Mouse (Mus musculus) midbrain, embryonic 16.5 days (tissue): ENCODE data around the gene Arhgdig. TPM values are rescaled to one million over a fixed set of nuclear protein-coding genes. Genes with fewer than 3 reads are reported as not detected.

Experiments
- ATAC-seq: fragments of 200-750 bp; cut with Nextera tagmentation; 2 replicates; pipeline ENCODE4 v1.8.0; 2017; ENCODE audit warnings: moderate TSS enrichment
- H3K27ac ChIP-seq: fragments of 300-500 bp; sonication (generic); 2 replicates; pipeline ENCODE4 v1.5.1; 2014; ENCODE audit warnings: mild to moderate bottlenecking, low read length, mixed read lengths
- H3K27me3 ChIP-seq: fragments of 300-500 bp; sonication (generic); 2 replicates; pipeline ENCODE4 v1.6.1; 2014; ENCODE audit warnings: low read depth, low read length, mixed read lengths; ENCODE audit not compliant: control insufficient read depth, insufficient read depth
- H3K36me3 ChIP-seq: fragments of 300-500 bp; sonication (generic); 2 replicates; pipeline ENCODE4 v1.6.1; 2014; ENCODE audit warnings: mild to moderate bottlenecking, low read length, moderate library complexity, mixed read lengths; ENCODE audit not compliant: control insufficient read depth, insufficient read depth
- H3K4me1 ChIP-seq: fragments of 300-500 bp; sonication (generic); 2 replicates; pipeline ENCODE4 v1.6.1; 2014; ENCODE audit warnings: mild to moderate bottlenecking, low read length, mixed read lengths; ENCODE audit not compliant: control insufficient read depth, insufficient read depth
- H3K4me2 ChIP-seq: fragments of 300-500 bp; sonication (generic); 2 replicates; pipeline ENCODE4 v1.6.1; 2014; ENCODE audit warnings: mild to moderate bottlenecking, low read length, mixed read lengths
- H3K4me3 ChIP-seq: fragments of 300-500 bp; sonication (generic); 2 replicates; pipeline ENCODE4 v1.5.1; 2014; ENCODE audit warnings: low read depth, mild to moderate bottlenecking, low read length, moderate library complexity, mixed read lengths
- H3K9ac ChIP-seq: fragments of 300-500 bp; sonication (generic); 2 replicates; pipeline ENCODE4 v1.6.1; 2014; ENCODE audit warnings: low read depth, low read length, mixed read lengths
- H3K9me3 ChIP-seq: fragments of 300-500 bp; sonication (generic); replicated peaks from 2 replicates; pipeline ENCODE4 v1.6.1; 2014; ENCODE audit warnings: mild to moderate bottlenecking, low read length, mixed read lengths; ENCODE audit not compliant: control insufficient read depth, poor library complexity, severe bottlenecking
- WGBS: fragments of 180-500 bp; shearing (Covaris S2); extraction: QIAGEN DNeasy Blood & Tissue Kit; methylation state at CpG from one replicate; pipeline ENCODE4 v1.1.7; 2014; 5-methylcytosine and 5-hydroxymethylcytosine counted together
- polyA plus RNA-seq: library from polyadenylated mRNA; unstranded; fragments of >200 nt; fragmentation: Nextera tagmentation; extraction: Ambion mirVana; gene quantifications from 2 replicates; pipeline ENCODE4 v1.2.1, GENCODE M21; 2015

Gene Arhgdig
- polyA plus RNA-seq, 1 experiment from 2014 or later: 182 TPM

DNA sequence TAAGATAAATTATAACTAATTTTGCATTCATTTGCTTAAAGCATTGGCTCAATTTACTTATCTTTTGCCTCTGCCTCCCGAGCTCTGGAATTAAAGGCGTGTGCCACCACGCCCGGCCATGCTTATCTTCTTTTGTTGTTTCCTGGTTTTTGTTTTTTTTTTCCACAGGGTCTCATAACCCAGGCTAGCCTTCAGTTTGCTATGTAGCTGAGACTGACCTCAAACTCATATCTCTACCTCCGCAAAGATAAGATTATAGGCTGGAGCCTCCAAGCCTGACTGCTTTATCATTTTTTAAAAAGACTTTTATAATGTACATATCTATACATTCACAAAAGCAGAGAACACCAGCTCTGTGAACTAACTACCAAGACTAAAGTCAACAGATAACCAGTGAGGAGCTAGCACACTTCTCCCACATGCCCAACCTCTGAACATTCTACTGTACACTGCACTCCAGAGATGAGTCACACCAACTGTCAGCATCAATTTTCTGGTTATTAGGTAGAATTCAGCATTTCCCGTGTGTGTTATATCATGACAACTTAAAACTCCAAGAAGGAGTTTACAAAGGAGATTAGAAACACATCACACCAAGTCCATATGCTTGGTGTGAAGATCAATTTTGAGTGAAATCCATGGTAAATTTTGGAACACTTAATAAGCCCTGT, 32.7 kb upstream of the Arhgdig start:
- no peaks in the 10 kb centered on the region for H3K27me3 ChIP-seq
- H3K4me2 ChIP-seq: no peak overlapping the region
- no peaks in the 10 kb centered on the region for H3K36me3 ChIP-seq
- 77% methylated on average over 6 of the region's 6 CpGs for WGBS
- no peaks in the 10 kb centered on the region for H3K9me3 ChIP-seq
- H3K27ac ChIP-seq: no peak overlapping the region
- peaks cover 15% of the 10 kb centered on the region for H3K4me1 ChIP-seq
- ATAC-seq: no peak
- H3K9ac ChIP-seq: no peak overlapping the region
- no peak overlapping the region for H3K4me3 ChIP-seq

DNA sequence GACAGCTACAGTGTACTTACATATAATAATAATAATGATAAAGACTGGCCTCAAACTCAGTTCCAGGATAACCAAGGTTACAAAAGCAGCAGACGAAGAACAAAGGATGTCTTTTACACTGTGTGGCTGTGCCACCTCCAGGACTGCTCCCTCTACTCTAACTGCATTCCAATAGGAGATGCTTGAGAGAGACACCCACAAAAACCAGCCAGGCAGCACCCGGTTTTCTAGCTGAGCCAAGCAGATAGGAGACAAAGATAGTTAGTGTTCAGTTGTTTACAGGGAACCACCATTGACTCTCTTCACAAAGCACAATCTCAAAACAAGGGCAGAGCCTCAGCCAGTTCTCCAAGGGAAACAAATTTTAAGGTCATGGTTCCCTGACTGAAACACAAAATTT, 32.0 kb upstream of the Arhgdig start:
- Histone ChIP-seq H3K9ac (no peak overlapping the region), H3K4me1 (peaks cover 15% of the 10 kb centered on the region), H3K4me2 (no peak overlapping the region), H3K36me3 (no peaks in the 10 kb centered on the region), H3K4me3 (no peak overlapping the region), H3K9me3 (no peaks in the 10 kb centered on the region), H3K27me3 (no peaks in the 10 kb centered on the region), H3K27ac (no peak overlapping the region)
- no peak for ATAC-seq
- WGBS: 73% methylated on average over 2 of the region's 2 CpGs

DNA sequence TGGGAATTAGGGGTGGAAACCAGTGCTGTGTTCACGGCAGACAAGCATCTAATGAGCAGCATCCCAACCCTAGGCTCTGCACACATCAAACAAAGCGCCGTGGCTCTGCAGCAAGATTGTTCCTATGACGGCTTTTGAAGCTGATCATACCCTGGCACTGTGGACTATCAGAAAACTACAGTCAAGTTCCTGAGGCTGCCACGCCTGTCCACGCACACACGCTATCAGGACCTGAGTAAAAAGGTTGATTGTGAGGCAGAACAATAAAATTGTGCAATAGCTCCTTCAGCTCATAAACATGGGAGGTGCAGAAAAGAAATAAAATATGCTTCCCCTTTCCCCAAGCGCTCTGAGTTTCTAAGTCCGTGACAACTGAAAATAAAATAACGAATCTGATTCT, 30.1 kb upstream of the Arhgdig start:
- Histone ChIP-seq H3K4me3 (no peak overlapping the region), H3K4me2 (no peak overlapping the region), H3K27me3 (no peaks in the 10 kb centered on the region), H3K27ac (no peak overlapping the region), H3K9me3 (no peaks in the 10 kb centered on the region), H3K36me3 (no peaks in the 10 kb centered on the region), H3K9ac (no peak overlapping the region), H3K4me1 (peaks cover 3% of the 10 kb centered on the region)
- no peak for ATAC-seq
- WGBS: 88% methylated on average over 10 of the region's 10 CpGs

DNA sequence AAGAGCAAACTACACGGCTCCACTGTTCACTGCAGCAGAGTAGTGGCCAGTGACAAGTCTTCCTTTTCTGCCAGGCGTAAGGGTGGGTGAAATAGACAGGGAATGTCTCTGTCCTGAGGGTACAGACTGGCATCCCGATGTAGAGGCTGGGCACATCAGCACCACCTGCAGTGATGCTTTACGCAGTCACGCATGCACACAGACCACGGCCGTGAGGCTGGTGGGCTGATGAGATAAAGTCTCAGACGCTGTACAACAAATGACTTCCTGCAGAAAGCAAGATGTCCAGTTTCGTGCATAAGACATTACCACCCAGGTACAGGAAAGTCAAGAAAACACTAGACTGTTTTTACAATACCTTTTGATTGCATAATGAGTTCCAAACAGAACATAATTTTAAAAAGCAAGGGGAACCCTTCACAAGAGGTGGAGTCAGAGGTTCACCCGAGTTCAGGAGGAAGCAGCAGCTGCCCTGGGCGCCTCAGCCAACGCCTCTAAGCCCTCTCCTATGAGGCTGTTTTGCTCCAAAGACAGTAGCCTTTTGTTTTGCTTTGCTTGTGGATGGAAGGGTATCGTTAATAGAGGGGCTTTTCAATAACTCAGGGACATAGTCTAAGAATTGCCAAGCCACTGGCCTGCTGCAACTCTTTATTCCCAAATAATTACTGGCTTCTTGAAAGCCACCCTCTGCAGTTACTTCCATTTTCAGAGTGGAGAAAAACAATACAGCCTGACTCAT, 27.7 kb upstream of the Arhgdig start:
- Histone ChIP-seq H3K36me3 (no peaks in the 10 kb centered on the region), H3K4me2 (no peak overlapping the region), H3K9me3 (no peaks in the 10 kb centered on the region), H3K4me1 (no peaks in the 10 kb centered on the region), H3K4me3 (no peak overlapping the region), H3K27ac (no peak overlapping the region), H3K9ac (no peak overlapping the region; the same call in 1 of the 2 replicates), H3K27me3 (no peaks in the 10 kb centered on the region)
- ATAC-seq: no peak
- WGBS: 66% methylated on average over 13 of the region's 13 CpGs

DNA sequence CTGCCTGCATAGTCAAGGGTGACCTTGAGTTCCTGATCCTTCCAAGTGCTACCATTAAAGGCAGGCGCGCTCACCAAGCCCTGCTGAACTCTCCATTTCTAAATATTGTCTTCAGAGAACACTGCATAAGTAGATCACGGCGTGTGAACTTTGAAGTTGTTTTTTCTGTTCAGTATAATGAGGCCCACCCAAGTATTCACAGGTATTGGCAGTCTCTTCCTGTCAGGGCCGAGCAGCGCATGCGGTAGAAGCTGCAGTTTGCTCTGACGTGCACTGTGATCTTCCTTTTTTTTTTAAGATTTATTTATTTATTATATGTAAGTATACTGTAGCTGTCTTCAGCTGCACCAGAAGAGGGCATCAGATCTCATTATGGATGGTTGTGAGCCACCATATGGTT, 26.8 kb upstream of the Arhgdig start:
- 89% methylated on average over 8 of the region's 8 CpGs for WGBS
- no peaks in the 10 kb centered on the region for H3K36me3 ChIP-seq
- ATAC-seq: no peak
- no peak overlapping the region for H3K4me2 ChIP-seq
- no peak overlapping the region for H3K27ac ChIP-seq
- no peaks in the 10 kb centered on the region for H3K27me3 ChIP-seq
- H3K9ac ChIP-seq: no peak overlapping the region
- no peak overlapping the region for H3K4me3 ChIP-seq
- no peaks in the 10 kb centered on the region for H3K9me3 ChIP-seq
- H3K4me1 ChIP-seq: no peaks in the 10 kb centered on the region

DNA sequence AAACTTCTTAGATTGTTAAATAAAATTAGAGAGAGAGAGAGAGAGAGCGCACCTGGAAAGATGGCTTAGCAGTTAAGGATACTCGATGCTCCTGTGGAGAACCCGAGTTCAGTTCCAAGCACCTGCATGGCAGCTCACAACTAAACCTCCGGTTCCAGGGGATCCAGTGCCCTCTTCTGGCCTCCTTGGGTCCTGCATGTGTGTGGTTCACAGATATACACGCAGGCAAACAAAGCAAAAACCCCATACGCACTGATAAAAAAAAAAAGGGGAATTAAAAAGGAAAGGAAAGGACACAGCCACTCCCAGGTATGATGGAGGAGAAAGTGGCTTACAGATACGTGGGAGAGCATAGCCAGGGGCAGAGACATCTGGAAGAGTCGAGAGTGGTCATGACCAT, 25.3 kb upstream of the Arhgdig start:
- Histone ChIP-seq H3K9me3 (no peaks in the 10 kb centered on the region), H3K27ac (no peak overlapping the region), H3K36me3 (no peaks in the 10 kb centered on the region), H3K4me2 (no peak overlapping the region), H3K27me3 (no peaks in the 10 kb centered on the region), H3K4me3 (no peak overlapping the region), H3K4me1 (no peaks in the 10 kb centered on the region), H3K9ac (no peak overlapping the region)
- no peak for ATAC-seq
- WGBS: 71% methylated on average over 8 of the region's 8 CpGs

DNA sequence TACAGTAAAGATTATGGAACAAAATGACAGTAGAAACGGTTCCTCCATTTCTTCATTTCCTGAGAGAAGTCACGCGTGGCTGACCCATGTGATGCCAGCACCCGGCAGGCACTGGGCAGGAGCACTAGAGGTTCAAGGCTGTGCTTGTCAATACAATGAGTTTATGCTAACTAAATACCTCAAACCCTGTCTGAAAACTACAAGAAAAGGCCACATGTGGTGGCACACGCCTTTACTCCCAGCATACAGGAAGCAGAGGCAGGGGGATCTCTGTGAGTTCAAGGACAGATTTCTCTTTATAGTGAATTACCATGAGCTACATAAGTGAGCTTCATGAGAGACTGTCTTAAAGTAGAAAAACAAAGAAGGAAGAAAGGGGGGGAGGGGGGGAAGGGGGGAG, 23.6 kb upstream of the Arhgdig start:
- no peak overlapping the region for H3K4me3 ChIP-seq
- H3K27ac ChIP-seq: no peak overlapping the region
- no peaks in the 10 kb centered on the region for H3K4me1 ChIP-seq
- no peaks in the 10 kb centered on the region for H3K27me3 ChIP-seq
- ATAC-seq: no peak
- H3K36me3 ChIP-seq: no peaks in the 10 kb centered on the region
- no peaks in the 10 kb centered on the region for H3K9me3 ChIP-seq
- WGBS: 90% methylated on average over 5 of the region's 5 CpGs
- no peak overlapping the region for H3K9ac ChIP-seq
- no peak overlapping the region for H3K4me2 ChIP-seq

DNA sequence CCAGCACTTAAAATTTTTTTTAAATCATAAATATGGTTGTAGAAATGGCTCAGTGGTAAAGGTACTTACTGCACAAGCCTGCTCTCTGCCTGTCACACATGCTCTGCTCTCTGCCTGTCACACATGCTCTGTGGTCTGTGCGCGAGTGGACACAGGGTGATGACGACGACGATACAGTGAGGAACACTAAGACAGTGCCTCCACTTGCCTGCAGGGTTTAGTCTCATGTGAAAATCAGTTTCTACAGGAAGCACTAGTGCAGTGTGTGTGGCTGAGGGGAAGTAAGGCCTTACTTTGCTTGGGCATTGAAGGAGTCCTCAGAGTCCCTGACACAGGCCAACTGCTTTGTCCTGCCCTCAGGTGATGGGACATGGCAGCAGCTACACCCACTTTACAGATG, 22.2 kb upstream of the Arhgdig start:
- Histone ChIP-seq H3K27ac (no peak overlapping the region), H3K4me1 (no peaks in the 10 kb centered on the region), H3K9ac (no peak overlapping the region), H3K27me3 (no peaks in the 10 kb centered on the region), H3K4me3 (no peak overlapping the region), H3K36me3 (no peaks in the 10 kb centered on the region), H3K9me3 (no peaks in the 10 kb centered on the region), H3K4me2 (no peak overlapping the region)
- WGBS: 98% methylated on average over 5 of the region's 5 CpGs
- no peak for ATAC-seq

DNA sequence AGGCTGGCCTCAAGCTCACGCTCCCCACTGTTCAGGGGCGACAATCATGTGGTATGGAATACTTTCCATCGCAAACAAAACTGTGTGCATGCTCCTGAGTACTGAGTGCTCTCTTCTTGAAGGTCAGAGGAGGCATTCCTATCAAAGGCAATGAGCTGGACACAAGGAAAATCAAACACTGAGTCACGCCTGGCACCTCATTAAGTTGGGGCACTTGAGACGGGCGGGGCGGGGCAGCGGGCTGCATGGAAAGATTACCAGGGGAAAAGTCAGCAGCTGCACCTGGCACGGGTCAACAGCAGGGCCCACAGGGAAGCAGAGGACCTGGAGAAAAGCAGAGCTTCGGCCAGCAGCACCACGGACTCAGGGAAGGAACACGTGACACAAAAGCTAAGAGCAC, 17.6 kb upstream of the Arhgdig start:
- ATAC-seq: no peak
- Histone ChIP-seq H3K4me3 (no peak overlapping the region), H3K4me2 (no peak overlapping the region), H3K9me3 (no peaks in the 10 kb centered on the region), H3K9ac (no peak overlapping the region), H3K27me3 (no peaks in the 10 kb centered on the region), H3K4me1 (no peaks in the 10 kb centered on the region), H3K27ac (no peak overlapping the region), H3K36me3 (peaks cover under 1% of the 10 kb centered on the region; the same call in 1 of the 2 replicates)
- 91% methylated on average over 12 of the region's 12 CpGs for WGBS
